Mouse (Mus musculus): ENCODE results near the gene Foxo1. TPM values are rescaled to one million over a fixed set of nuclear protein-coding genes. Genes with fewer than 3 reads are reported as not detected.

Foxo1 gene
- total RNA-seq, 2 experiments from 2014 or later = 10.1 to 32.8 TPM

DNA sequence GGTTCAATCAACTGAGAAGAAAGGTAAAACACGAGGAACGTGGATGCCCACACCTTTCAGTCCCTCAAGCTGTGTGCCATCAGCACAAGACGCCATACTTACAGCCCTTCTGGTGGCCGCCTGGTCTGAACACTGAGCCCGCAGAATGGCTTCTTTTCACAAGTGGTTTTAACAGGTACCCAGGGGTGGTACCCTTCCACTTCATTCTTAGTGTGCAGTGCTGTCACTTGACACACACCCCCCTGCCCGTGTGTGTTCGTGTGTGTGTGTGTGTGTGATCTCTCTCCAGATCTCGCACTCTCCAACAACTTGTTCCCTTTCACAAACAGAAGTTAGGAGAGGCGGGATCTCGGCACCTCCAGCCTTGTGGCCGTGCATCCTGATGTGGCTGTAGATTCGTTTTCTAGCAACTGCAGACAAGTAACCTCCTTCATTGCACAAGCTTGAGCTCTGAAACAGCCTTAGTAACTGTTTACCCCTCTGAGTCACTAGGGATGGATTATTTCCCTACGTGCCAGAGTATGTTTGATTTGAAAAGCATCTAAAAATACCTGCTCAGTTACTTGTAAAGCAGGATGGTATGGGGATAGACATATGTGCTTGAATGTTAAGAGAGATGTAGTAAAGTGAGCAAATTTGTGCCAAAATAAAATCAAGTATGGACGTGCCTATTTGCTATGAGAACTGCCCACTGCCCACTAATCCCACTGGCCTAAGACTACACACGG is 29.3 kb downstream of the Foxo1 start:
- no peak for DNase-seq
- intact Hi-C loops (cut with DNase I; ENCODE audit: low total_unique reads) = no loop called here

DNA sequence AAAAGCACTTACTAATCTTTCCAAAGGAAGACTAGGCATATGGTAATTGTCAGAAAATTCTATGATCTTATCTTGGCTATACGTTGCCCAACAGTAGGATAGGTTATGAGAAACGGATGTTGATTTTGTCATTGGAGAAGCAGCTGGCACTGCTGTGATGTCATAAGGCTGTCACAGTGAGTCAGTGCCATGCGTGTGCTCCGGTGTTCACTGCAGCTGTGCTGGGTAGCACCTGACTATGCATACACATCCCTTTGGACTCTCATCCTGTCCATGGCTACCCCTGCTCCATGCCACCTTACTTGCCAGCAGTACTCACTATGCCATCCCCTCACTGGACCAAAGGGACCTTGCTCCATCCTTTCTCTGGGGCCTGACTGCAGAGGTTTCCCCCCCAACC is 30.5 kb downstream of the Foxo1 start:
- intact Hi-C loops (cut with DNase I; ENCODE audit: low total_unique reads) = no loop called here
- no peak for DNase-seq

DNA sequence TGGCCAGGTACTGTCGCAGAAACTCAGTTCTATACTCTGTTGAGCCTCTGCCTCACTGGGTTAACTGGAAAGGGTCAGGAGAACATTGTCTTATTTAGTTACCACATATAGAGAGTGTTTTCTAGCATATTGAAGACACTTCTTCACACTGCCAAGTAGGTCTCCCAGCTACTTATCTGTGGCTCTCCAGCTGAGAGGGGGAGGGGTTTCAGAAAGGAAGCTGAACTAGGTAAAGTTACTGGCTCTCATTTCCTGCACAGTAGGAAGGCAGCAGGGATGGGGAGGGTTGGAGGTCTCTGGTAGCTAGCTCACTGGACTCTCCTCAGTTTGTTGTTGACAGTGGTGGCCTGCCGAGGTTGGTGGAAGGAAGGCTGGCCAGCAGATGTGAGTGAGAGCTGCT is 31.2 kb downstream of the Foxo1 start:
- DNase-seq = no peak
- intact Hi-C loops (cut with DNase I; ENCODE audit: low total_unique reads) = no loop called here

DNA sequence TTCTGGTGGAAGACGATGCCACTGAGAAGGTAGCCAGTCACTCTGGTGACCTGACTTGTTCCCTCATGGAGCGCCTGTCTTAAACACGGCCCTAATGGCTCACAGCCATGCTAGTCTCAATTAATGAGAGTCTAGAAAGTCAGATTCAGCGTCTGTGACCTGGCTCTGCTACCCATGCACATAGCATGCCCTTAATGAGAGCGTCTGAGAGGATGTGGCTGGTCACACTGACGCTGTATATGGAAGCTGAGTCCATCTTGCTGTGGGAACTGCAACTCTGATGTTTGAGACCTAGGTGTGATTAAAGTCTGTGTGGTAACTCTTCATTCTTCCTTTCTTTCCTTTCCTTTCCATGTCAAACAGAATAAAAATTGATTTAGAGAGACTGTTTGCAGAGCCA is 32.4 kb downstream of the Foxo1 start:
- intact Hi-C loops (cut with DNase I; ENCODE audit: low total_unique reads) = no loop called here
- DNase-seq = no peak

DNA sequence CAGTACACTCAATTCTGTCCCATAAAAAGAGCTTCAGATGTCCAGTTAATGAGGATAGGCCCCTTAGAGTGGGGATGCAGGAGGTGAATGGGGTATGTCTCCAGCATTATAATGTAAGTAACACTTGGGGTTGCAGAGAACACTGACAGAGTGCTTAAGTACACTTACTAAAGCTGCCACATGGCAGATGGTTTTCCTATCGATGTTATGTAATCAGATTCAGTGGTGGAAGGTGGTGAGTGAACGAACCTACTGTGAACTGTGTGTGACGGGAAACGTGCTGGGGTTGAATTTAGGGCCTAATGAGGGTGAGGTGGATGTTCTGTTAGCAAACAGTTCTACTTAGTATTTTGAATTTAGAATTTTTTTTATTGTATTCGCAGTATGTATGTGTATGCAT is 35.2 kb downstream of the Foxo1 start:
- intact Hi-C loops (cut with DNase I; ENCODE audit: low total_unique reads) = no loop called here
- DNase-seq = no peak

DNA sequence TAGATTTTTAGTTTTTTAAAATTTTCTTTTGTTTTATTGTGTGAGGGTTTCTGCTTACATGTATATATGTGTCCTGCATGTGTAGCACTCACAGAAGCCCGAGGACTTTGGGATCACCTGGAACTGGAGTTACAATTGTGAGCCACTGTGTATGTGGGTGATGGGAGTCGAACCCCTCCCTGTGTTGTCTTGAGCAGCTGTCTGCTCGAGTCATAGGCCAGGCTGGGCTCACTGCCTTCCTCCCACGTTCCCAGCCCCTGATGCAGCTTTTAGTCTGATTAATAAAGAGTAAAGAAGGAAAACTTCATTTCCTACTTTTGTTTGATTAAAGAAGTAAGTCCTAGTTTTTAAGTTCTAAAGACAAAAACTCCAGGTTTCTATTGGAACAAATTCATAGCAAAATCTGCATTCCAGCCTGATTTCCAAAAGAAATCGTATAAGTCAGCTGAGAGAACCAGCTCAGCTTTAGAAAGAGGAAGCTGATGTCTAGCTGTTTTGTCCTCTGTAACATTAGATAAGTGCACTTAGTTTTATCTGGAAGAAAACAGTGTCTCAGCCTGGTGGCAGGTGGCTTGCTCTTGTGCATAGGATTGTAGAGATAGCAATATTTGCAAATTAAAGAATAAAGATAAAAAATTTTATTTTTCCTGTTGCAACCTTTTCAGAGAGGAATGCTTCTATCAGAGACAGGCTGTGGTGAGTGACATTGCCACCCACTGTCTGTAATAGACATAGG is 40.6 kb downstream of the Foxo1 start:
- intact Hi-C loops (cut with DNase I; ENCODE audit: low total_unique reads) = no loop called here
- peak; percentile 22 for DNase-seq

DNA sequence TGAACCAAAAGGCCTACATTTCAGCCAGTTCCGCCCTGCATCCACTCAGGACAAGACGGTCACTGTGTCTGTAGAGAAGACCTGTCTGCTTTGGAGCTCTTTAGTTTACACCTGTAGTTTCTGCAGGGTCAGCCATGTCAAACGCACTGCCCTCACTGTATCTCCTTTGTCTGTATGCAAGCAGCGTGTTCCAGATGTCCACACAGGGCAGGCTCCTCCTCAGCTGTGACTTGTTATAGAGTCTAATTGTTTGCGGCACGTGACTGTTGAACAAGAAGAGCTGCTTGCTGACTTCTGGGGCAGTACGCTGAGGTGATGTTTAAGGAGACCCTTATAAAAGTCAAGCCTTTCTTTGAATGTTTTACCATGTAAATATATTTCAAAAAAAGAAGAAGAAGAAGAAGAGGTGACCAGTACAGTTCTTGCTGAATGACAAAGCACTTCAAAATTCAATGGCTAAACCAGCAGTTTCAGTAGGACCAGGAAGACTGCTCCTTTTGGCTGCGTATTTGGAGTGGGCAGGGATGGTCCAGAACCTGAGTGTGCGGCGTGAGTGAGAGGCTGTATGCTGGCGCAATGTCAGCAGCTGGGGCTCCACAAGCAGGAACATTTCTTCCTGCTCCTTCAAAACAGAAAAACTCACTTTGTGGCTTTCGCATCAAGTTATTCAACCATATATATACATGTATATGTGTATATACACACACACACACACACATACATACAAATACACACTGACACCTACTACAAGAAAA is 52.6 kb downstream of the Foxo1 start:
- no peak for DNase-seq

DNA sequence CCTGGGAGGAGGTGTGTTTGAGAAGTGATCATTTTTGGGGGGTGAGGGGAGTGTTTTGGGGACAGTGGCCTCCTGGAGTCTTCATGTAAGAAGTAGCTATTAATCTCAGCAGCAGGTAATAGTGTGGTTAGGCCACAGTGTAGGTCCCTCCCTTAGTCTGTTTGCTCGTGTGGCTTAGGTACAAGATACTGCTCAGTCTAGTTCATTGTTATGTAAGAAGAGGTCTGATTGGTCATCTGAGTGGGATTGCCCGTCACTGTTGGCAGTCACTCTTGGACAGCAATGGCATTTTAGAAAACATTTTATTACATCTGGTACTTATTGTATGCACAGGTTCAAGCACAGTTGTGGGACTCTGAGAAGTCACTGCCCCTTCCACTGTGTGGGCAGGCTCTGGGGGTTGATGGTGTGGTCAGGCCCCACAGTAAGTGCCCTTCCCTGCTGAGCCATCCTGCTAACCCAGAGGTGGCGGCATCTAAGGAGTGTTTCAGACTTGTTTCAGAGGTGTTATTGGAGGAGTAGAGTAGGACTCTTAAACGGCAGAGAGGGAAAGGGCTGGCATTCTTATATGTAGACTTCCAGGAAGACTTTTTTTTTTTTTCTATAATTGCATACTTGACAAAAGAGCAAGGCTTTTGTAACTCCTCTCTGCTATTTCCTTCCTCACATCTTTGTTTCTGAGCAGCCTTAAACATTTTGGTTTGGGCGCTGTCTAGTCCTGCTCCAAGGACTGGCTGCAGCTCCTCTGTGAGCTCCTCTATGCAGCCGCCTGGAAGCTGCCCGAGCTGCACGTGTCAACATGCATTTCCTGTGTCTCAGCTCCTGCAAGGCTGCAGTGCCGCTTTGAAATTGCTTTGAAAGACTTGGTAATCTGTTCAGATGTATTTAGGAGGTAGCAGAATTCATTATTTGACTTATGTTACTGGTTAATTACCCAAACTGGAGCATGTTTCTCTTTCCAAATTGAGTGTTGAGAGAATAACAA is 54.6 kb downstream of the Foxo1 start:
- intact Hi-C loops (cut with DNase I; ENCODE audit: low total_unique reads) = no loop called here
- no peak for DNase-seq

More for the DNA sequence above, 52.6 kb downstream of the Foxo1 start:
- intact Hi-C loops (cut with DNase I; ENCODE audit: low total_unique reads) = no loop called here

DNA sequence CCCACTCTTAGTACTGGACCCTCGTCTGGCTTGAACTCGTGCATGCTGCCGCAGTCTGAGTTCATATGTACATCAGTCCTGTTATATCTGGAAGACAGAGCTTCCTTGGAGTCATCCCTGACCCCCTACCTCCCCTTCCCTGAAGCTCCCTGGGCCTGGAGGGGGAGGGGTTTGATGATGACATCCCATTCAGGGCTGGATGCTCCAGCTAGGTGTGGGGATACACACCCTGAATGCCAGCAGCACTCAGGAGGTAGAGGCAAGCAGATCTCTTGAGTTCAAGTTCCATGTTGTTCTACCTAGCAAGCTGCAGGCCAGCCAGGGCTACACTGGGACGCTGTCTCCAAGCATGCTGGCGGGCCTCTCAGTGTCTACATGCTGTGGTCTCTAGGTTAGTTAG is 56.9 kb downstream of the Foxo1 start:
- DNase-seq = no peak
- intact Hi-C loops (cut with DNase I; ENCODE audit: low total_unique reads) = no loop called here

DNA sequence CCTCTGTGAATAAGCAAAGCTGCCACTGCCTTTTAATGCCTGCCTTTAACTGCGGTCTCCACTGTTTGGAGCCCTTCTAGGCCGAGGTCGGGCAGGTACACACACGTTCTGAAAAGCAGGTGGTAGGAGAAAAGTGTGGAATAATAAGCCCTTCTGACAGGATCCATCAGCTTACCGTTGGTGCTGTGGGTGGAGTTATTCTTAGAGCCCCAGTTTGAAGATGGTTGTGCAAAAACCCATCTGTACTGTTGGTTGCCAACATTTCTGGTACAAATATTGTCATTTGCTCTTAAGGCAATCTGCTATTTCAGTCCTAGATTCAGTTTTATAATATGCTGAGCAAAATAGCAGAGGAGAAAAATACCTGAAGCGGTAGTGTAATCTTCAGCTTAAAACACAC is 58.6 kb downstream of the Foxo1 start:
- no peak for DNase-seq
- intact Hi-C loops (cut with DNase I; ENCODE audit: low total_unique reads) = no loop called here

DNA sequence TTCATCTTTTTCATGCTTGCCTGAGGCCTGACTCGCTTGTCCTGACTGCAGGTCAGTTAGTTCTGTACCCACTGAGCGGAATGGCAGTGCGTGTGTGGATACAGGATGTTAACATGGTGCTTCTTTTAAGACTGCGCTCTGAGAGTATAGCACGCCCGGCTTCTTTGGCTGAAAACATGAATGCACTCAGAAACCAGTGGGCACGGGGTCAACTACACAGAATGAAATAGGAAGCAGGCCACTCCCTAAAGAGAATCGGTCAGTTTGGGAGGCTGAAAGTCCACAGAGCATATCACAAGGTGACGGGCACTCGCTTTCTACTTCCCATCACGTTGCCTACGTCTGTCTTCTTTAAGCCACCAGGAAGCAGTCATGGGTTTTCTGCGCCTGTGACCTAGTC is 59.0 kb downstream of the Foxo1 start:
- intact Hi-C loops (cut with DNase I; ENCODE audit: low total_unique reads) = no loop called here
- DNase-seq = no peak

DNA sequence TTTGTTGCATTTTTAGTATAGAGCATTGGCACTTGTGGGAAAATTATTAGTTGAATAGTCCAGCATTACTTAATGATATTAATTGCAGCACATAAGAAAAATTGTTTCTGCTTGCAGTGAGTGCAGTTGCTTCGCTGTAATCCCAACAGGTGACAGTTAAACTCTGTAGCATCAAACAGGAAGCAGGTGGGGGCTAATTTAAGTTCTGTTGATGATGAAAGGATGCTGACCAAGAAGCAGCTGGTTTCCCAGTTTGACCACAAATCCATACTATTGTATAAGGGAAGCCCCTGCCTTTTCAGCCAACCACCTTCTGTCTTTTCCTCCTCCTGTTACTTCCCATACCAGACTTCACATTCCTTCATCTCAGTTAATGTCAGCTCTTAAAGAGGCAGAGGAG is 63.6 kb downstream of the Foxo1 start:
- DNase-seq = no peak
- intact Hi-C loops (cut with DNase I; ENCODE audit: low total_unique reads) = loop anchor here (10.0 kb wide), 1 partner anchor 57 kb away; no protein-coding TSS in a partner anchor

DNA sequence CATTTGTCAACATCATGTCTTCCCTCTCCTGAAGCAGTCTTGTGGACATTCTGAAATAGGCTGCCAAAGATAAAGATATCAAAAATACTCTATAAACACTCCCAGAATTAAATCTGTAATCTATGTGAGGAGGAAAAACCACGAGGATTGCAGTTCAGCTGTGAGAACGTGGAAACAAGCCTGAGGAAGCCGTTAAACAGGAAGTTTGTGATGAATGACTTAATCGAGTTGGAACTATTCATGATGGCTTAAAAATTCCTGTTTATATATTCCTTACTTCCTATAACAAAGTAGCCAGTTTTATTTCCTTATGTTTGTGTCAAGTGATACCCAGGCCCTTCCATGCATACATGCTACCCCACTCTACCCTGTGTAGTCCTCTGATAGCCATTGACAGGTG is 70.6 kb downstream of the Foxo1 start:
- intact Hi-C loops (cut with DNase I; ENCODE audit: low total_unique reads) = loop anchor here (10.0 kb wide), 1 partner anchor 64 kb away; no protein-coding TSS in a partner anchor
- DNase-seq = no peak

DNA sequence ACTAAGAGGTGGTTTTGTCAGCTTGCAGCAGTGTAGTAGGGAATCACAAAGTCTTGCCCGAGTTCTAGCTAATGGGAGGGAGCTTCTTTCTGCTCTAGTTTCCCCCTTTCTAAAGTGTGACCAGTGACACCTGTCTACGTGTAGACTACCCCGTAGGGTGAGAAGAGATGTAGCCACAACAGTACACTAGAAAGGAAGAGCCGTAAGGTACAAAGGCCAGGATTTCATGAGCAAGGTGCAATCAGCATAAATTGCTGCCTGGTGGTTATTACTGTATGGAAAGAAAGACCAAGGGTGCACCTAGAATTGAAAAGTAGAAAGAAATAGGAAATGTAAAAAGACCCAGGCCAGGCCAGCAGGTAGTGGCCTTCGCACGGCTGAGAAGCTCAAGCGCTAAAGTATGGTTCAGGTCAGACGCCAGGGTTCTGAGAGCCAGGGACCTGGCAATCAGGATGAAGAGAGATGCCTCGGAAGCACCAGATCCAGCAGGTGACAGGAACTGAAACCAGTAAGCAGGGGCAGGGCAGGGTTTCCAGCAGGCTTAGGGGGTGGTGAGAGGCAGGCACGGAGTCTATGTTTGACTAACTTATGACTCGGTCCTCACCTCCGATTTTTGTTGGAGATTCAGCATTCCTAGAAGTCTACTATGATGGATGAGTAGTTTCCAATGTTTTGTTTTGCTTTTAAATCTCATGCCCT is 72.3 kb downstream of the Foxo1 start:
- intact Hi-C loops (cut with DNase I; ENCODE audit: low total_unique reads) = no loop called here
- DNase-seq = no peak

DNA sequence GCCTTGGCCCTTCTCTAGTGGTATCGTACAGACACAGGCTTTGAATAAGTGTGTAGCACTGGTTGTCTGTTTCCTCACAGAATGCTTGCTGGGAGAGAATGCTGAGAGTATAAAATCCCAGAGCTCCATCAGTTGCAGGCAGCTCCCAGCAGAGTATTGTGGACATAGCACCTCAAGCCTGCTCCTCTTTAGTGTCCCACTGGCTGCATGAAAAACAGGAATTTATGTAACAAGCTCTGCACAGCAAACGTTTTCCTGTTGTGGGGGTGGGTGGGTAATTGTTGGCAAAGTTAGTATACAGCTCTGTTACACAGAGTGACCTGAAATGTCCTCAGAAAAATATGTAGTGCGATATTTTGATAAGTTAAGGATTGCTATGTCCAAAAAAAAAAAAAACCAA is 74.1 kb downstream of the Foxo1 start:
- intact Hi-C loops (cut with DNase I; ENCODE audit: low total_unique reads) = no loop called here
- no peak for DNase-seq

DNA sequence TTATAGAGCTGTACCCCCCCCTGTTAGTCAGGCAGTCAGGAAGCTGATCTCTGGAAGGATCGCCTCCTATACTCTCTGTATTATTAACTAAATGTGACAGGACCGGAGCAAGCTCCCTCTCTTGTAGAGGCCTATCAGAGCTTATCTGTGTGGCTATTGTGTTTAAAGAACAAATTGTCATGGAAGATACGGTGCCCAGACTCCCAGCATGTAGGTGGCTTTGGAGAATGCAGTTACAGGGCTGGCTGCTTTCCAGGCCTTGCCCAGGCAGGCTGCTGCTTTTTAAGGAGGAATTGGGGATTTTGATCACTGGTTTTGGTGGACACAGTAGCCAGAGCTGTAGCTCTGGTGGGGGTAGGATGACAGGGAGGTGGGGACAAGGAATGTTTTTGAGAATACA is 74.7 kb downstream of the Foxo1 start:
- intact Hi-C loops (cut with DNase I; ENCODE audit: low total_unique reads) = no loop called here
- DNase-seq = no peak

DNA sequence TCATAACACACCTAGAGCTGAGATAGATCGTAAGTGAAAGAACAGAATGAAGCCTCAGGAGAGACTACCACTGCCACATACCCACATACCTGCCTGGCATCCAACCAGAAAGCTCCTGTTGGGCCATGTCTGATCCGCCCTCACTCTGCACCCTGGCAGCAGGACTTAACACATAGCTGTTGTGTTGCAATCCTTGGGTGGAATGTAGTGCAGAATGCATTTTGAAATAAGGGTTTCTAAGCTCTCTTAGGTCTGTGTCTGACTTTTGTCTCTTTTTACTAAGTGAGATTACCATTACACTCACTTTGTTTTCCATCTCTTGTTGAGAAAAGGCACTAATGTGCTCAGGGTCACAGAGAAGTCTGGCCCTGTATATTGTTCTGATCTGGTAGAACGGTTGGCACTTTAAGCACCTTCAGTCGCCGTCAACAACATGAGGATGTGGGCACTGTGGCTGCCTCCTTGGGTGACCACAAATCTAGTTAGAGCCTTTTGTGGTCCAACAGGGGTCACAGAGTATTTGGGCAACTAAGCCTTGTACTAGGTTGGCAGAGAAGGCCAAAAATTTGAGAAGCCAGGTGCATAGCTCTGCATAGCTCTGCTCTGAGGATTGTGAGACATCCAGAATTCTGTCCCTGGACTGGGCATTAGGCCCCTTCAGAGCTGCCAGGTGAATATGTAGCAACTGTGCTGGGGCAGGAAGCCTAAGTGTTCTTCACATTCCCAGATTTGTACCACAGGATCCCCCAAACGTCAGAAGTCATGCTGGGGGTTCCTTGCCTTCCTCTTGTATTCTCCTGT is 75.3 kb downstream of the Foxo1 start:
- DNase-seq = no peak
- intact Hi-C loops (cut with DNase I; ENCODE audit: low total_unique reads) = no loop called here

DNA sequence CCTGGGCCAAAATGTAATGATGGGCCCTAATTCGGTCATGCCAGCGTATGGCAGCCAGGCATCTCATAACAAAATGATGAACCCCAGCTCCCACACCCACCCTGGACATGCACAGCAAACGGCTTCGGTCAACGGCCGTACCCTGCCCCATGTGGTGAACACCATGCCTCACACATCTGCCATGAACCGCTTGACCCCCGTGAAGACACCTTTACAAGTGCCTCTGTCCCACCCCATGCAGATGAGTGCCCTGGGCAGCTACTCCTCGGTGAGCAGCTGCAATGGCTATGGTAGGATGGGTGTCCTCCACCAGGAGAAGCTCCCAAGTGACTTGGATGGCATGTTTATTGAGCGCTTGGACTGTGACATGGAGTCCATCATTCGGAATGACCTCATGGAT is 77.7 kb downstream of the Foxo1 start:
- intact Hi-C loops (cut with DNase I; ENCODE audit: low total_unique reads) = no loop called here
- no peak for DNase-seq
